Mouse (Mus musculus): ENCODE measurements around the gene Surf4. TPM values are rescaled to one million over a fixed set of nuclear protein-coding genes. Genes with fewer than 3 reads are reported as not detected.
"Not testable (repeated sequence)": the region's sequence is repeated elsewhere in the genome, so short reads cannot be mapped to it uniquely, and the experiment has no call there.

Gene Surf4
- total RNA-seq, 2 experiments from 2014 or later: 59.8 to 60.8 TPM

DNA sequence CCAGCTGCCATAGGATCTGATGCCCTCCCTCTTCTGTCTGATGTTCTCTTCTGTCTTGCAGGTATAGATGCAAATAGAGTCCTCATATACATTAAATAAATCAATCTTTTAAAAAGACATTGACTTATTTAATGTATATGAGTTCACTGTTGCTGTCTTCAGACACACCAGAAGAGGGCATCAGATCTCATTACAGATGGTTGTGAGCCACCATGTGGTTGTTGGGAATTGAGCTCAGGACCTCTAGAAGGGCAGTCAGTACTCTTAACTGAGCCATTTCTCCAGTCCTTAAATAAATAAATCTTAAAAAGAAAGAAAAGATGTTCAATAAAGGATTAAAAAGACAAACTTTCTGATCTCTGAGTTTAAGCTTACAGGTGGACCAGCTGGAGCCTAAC is 24.3 kb downstream of the Surf4 start:
- no peak for DNase-seq (ENCODE audit: low spot score in 2 of 2)
- intact Hi-C loops (cut with DNase I): loop anchor here (10.0 kb wide), 1 partner anchor 265 kb away; no protein-coding TSS in a partner anchor

- no peak for DNase-seq (ENCODE audit: low spot score in 2 of 2)
- intact Hi-C loops (cut with DNase I): loop anchor here (10.0 kb wide), 1 partner anchor 264 kb away; no protein-coding TSS in a partner anchor
These were observed 24.9 kb downstream of the Surf4 start for GRCm38 (mm10) chr2:26908710-26909386.

DNA sequence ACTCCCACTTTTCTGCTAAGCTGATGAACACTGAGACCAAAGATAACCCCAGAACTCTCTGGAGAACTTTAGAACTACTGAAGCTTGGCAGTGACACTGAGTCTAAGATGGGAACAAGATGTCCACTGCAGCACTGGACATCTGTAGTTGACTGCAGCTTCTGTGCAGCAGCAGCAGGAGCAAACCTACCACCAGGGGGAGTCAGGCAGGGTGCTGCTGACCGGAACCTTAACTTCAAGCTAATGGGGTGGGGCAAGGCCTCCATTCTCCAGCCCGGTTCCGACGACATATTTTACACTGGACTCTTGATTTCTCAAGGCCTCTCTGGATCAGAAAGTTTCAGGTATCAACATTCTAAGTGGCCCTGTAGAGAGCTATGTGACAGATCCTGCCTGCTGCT is 26.6 kb downstream of the Surf4 start:
- DNase-seq (ENCODE audit: low spot score in 2 of 2): no peak
- intact Hi-C loops (cut with DNase I): loop anchor here (10.0 kb wide), 1 partner anchor 262 kb away; no protein-coding TSS in a partner anchor

- no peak for DNase-seq (ENCODE audit: low spot score in 2 of 2)
- intact Hi-C loops (cut with DNase I): loop anchor here (10.0 kb wide), 1 partner anchor 262 kb away; no protein-coding TSS in a partner anchor
These were observed 27.3 kb downstream of the Surf4 start for GRCm38 (mm10) chr2:26906431-26906830.

GRCm38 (mm10) chr2:26905936-26906335 is 27.8 kb downstream of the Surf4 start:
- DNase-seq (ENCODE audit: low spot score in 2 of 2): no peak
- intact Hi-C loops (cut with DNase I): loop anchor here (10.0 kb wide), 1 partner anchor 261 kb away; no protein-coding TSS in a partner anchor

- intact Hi-C loops (cut with DNase I): loop anchor here (10.0 kb wide), 1 partner anchor 259 kb away; no protein-coding TSS in a partner anchor
- DNase-seq (ENCODE audit: low spot score in 2 of 2): no peak
These were observed 30.4 kb downstream of the Surf4 start for GRCm38 (mm10) chr2:26903311-26903710.

- peak; percentile 97 to 98 for DNase-seq (ENCODE audit: low spot score in 2 of 2)
- intact Hi-C loops (cut with DNase I): loop anchor here (10.0 kb wide), 1 partner anchor 258 kb away; no protein-coding TSS in a partner anchor
These were observed 31.1 kb downstream of the Surf4 start, which contains the start of gene Surf6 for GRCm38 (mm10) chr2:26902467-26903220. Gene Surf6, minus strand, starts transcription at chr2:26902879.

GRCm38 (mm10) chr2:26901834-26902400 is 31.8 kb downstream of the Surf4 start:
- no peak for DNase-seq (ENCODE audit: low spot score in 2 of 2)
- intact Hi-C loops (cut with DNase I): loop anchor here (10.0 kb wide), 1 partner anchor 257 kb away; no protein-coding TSS in a partner anchor

DNA sequence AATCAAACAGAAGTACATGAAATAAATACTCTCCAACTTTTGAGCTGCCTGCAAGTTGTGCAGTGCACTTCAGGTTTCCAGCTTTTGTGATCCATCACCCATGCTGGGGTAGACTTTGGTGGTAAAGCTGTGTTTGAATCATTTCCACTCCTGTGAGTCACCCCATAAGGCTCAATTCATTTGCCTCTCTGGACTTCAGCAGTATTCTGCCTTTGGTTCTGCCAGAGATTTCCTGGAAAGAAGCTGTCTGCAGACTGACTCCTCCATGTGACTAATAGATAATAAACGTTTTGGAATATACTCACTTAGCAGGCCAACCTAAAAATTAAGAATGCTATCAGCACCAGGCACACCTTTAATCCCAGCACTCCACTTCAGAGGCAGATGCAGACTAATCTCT is 33.0 kb downstream of the Surf4 start:
- intact Hi-C loops (cut with DNase I): loop anchor here (10.0 kb wide), 1 partner anchor 256 kb away; no protein-coding TSS in a partner anchor
- no peak for DNase-seq (ENCODE audit: low spot score in 2 of 2)

GRCm38 (mm10) chr2:26895898-26896297 is 37.8 kb downstream of the Surf4 start:
- intact Hi-C loops (cut with DNase I): no loop called here
- no peak for DNase-seq (ENCODE audit: low spot score in 2 of 2)

DNA sequence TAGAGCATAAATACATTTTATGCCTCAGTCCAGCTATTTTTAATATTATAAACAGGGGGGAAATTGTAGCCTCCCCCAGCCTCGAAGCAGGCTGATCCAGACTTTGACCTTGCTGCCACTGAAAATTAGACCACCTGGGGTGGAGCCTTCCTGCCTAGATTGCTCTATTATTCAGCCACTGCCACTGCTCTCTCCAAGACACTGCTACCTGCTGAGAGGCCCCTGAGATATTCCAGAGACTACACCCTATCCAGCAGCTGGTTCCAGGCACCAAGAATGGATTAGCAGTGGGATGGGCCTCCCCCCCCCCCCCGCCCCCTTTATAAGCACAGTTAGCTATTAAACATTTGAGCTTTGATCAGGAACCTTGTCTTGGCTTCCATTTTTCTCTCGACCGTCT is 47.6 kb downstream of the Surf4 start:
- intact Hi-C loops (cut with DNase I); DNase-seq (ENCODE audit: low spot score in 2 of 2): not testable (repeated sequence)

- DNase-seq (ENCODE audit: low spot score in 2 of 2); intact Hi-C loops (cut with DNase I): not testable (repeated sequence)
These were observed 48.2 kb downstream of the Surf4 start for GRCm38 (mm10) chr2:26885541-26885940.

- no peak for DNase-seq (ENCODE audit: low spot score in 2 of 2)
- intact Hi-C loops (cut with DNase I): no loop called here
These were observed 55.2 kb downstream of the Surf4 start for GRCm38 (mm10) chr2:26878571-26878970.

DNA sequence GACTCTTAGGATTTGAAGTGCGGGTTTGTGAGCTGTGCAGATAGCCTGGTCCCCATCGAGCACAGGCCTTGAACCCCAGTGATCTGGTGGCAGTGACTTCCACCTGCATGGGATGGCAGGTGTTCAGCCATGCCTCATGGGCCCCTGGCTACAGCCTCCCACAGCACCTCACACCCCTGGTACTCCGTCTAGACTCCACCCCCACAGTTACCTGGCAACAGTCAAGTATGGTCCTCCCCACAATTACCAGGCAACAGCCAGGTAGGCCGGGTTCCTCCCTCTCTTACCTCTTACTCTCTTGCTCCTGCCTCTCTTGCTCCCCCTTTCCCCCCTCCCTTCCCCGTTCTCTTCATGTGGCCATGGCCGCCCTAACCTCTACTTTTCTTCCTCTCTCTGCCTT is 63.1 kb downstream of the Surf4 start:
- no peak for DNase-seq (ENCODE audit: low spot score in 2 of 2)
- intact Hi-C loops (cut with DNase I): no loop called here

Other genes with a start within 250 kb of the Surf4 start
- gene Abo, start 68.9 kb downstream of the Surf4 start, total RNA-seq (2021): not detected
- 10 to 100 TPM; 26.4 to 27.5 TPM for gene Surf6, start 31.0 kb downstream of the Surf4 start, total RNA-seq (2021)
- 10 to 100 TPM; 45.2 to 46.5 TPM for gene Med22, start 23.3 kb downstream of the Surf4 start, total RNA-seq (2021)
- gene Rpl7a, start 23.2 kb downstream of the Surf4 start, total RNA-seq (2021): 100 to 1,000 TPM; 255 to 280 TPM
- gene Surf2, start 17.6 kb downstream of the Surf4 start, total RNA-seq (2021): 10 to 100 TPM; 30.8 to 38.9 TPM
- 10 to 100 TPM; 82.5 to 87.3 TPM for gene Surf1, start 17.4 kb downstream of the Surf4 start, total RNA-seq (2021)
- gene Stkld1, start 119 bp upstream of the Surf4 start, total RNA-seq (2021): under 1 TPM; 0.15 TPM
- gene Rexo4, start 30.5 kb upstream of the Surf4 start, total RNA-seq (2021): 10 to 100 TPM; 49.8 to 58.4 TPM
- gene Adamts13, start 39.5 kb upstream of the Surf4 start, total RNA-seq (2021): 1 to 10 TPM; 2.0 to 2.7 TPM
- 10 to 100 TPM; 50.4 to 51.0 TPM for gene Cacfd1, start 76.0 kb upstream of the Surf4 start, total RNA-seq (2021)
- gene Slc2a6, start 94.1 kb upstream of the Surf4 start, total RNA-seq (2021): 10 to 100 TPM; 44.8 to 49.1 TPM
- gene Mymk, start 138.3 kb upstream of the Surf4 start, total RNA-seq (2021): 1 to 10 TPM in 1 of 2 experiments, under 1 TPM in 1; 0.92 to 1.1 TPM
- gene Adamtsl2, start 145.5 kb upstream of the Surf4 start, total RNA-seq (2021): 10 to 100 TPM; 27.4 to 29.3 TPM
- 100 to 1,000 TPM; 142 to 143 TPM for gene Fam163b, start 208.6 kb upstream of the Surf4 start, total RNA-seq (2021)
- gene Dbh, start 231.3 kb upstream of the Surf4 start, total RNA-seq (2021): 1 to 10 TPM; 1.3 to 1.8 TPM

Measured in left cerebral cortex, postnatal 14 days (tissue).